Mouse (Mus musculus) bone marrow macrophage, adult 2 months (primary cell): ENCODE measurements around the gene Cep112.

Experiments used
- CTCF ChIP-seq: IDR thresholded peaks from 2 replicates; pipeline ENCODE4 v1.5.1; 2012; ENCODE audit warnings: low read depth, mild to moderate bottlenecking, low read length, moderate library complexity
- POLR2A ChIP-seq: IDR thresholded peaks from 2 replicates; pipeline ENCODE4 v1.6.1; 2012; ENCODE audit warnings: mild to moderate bottlenecking, low read depth, low read length, borderline replicate concordance

DNA sequence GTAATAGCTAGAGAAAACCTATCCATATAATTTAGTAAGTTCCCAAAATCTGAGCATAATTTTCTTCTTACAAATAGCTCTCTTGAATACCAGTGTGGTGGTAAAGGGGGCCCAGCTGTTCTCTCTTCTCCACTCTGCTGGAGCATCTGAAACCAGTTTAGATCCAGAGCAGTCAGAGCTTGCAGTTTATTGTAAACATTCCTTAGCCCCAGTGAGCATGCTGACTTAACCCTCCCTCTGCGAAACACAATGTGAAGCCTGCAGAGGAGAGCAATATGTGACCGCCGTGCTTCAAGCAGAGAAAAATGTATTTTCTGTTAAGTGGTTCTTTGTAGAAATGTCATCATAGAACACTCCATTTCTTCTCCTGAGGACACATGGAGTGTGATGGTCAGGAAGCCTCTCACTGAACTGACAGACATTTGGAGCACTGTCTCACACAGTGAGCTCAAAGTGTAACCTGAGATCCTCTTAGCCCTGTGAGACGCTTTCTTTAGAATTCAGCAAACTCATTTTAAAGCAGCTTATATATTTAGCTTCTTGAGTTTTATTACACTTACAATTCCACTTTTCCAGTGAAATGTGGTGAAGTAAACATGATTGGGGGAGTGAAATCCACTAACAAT, 128.1 kb downstream of the Cep112 start:
- TF ChIP-seq CTCF (no peak), POLR2A (no peak)
